Mouse (Mus musculus) heart, embryonic 11.5 days (tissue): ENCODE results near the gene Stat5a. TPM values are rescaled to one million over a fixed set of nuclear protein-coding genes. Genes with fewer than 3 reads are reported as not detected.

Source experiments
- ATAC-seq: fragments of 200-750 bp; cut with Nextera tagmentation; replicated peaks from 2 replicates; pipeline ENCODE4 v1.8.0; 2017; ENCODE audit warnings: moderate library complexity; ENCODE audit not compliant: insufficient number of reproducible peaks, low FRiP score, low TSS enrichment
- H3K27ac ChIP-seq: fragments of 300-500 bp; sonication (generic); 2 replicates; pipeline ENCODE4 v1.5.1; 2014; ENCODE audit warnings: mild to moderate bottlenecking, low read depth, low read length
- H3K27me3 ChIP-seq: fragments of 300-500 bp; sonication (generic); 2 replicates; pipeline ENCODE4 v1.6.1; 2014; ENCODE audit warnings: mild to moderate bottlenecking, low read length, mixed read lengths; ENCODE audit not compliant: control insufficient read depth, insufficient read depth
- H3K36me3 ChIP-seq: fragments of 300-500 bp; sonication (generic); 2 replicates; pipeline ENCODE4 v1.6.1; 2014; ENCODE audit warnings: mild to moderate bottlenecking, low read length, moderate library complexity, mixed read lengths; ENCODE audit not compliant: control insufficient read depth, insufficient read depth
- H3K4me1 ChIP-seq: fragments of 300-500 bp; sonication (generic); 2 replicates; pipeline ENCODE4 v1.6.1; 2014; ENCODE audit warnings: low read length; ENCODE audit not compliant: control insufficient read depth, insufficient read depth
- H3K4me2 ChIP-seq: fragments of 300-500 bp; sonication (generic); 2 replicates; pipeline ENCODE4 v1.6.1; 2014; ENCODE audit warnings: mild to moderate bottlenecking, moderate library complexity
- H3K4me3 ChIP-seq: fragments of 300-500 bp; sonication (generic); 2 replicates; pipeline ENCODE4 v1.5.1; 2014; ENCODE audit warnings: low read depth, low read length
- H3K9ac ChIP-seq: fragments of 300-500 bp; sonication (generic); 2 replicates; pipeline ENCODE4 v1.6.1; 2014; ENCODE audit warnings: mild to moderate bottlenecking, low read depth, low read length, moderate library complexity
- H3K9me3 ChIP-seq: fragments of 300-500 bp; sonication (generic); replicated peaks from 2 replicates; pipeline ENCODE4 v1.6.1; 2016; ENCODE audit warnings: low read length; ENCODE audit not compliant: control insufficient read depth
- WGBS: fragments of 180-500 bp; shearing (Covaris S2); extraction: QIAGEN DNeasy Blood & Tissue Kit; methylation state at CpG from one replicate; pipeline ENCODE4 v1.1.7; 2014; ENCODE audit not compliant: insufficient replicate concordance; 5-methylcytosine and 5-hydroxymethylcytosine counted together
- polyA plus RNA-seq: library from polyadenylated mRNA; unstranded; fragments of >200 nt; fragmentation: Nextera tagmentation; extraction: Ambion mirVana; gene quantifications from 2 replicates; pipeline ENCODE4 v1.2.1, GENCODE M21; 2014

The Stat5a gene
- polyA plus RNA-seq, 1 experiment from 2014 or later, result 5.6 TPM

GRCm38 (mm10) chr11:100875761-100876160 lies 16.6 kb downstream of the Stat5a start:
- Histone ChIP-seq H3K27me3 (no peaks in the 10 kb centered on the region), H3K4me1 (no peaks in the 10 kb centered on the region), H3K36me3 (no peaks in the 10 kb centered on the region), H3K4me3 (no peak overlapping the region), H3K4me2 (no peak overlapping the region), H3K9ac (no peak overlapping the region), H3K9me3 (no peaks in the 10 kb centered on the region), H3K27ac (no peak overlapping the region)
- ATAC-seq, result no peak
- 77% methylated on average over 3 of the region's 3 CpGs for WGBS

DNA sequence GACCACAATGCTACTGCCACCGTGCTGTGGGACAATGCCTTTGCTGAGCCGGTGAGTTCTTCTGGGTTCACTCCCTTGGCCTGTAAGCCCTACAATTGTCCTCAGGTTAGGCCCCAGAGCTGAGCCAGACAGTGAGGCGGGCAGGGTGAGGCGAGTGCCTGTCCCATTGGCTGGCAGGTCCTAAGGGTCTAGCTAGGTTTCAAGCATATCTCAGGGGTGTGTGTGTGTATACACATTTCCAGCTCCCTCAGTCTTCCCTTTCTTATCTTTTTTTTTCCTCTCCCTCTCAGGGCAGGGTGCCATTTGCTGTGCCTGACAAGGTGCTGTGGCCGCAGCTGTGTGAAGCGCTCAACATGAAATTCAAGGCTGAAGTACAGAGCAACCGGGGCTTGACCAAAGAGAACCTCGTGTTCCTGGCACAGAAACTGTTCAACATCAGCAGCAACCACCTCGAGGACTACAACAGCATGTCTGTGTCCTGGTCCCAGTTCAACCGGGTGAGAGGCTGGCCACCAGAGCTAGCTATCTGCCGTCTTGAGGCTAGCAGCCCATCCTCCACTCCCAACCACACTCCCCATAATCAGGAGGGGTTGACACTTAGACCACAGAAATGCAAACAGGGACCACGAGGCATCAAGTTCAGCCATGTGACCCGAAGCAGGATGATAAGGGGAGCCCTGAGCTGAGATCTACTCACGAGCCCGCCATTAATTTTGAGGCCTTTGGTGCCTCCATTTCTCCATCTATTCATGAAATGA lies 20.3 kb downstream of the Stat5a start:
- Histone ChIP-seq H3K9ac (no peak overlapping the region), H3K36me3 (no peaks in the 10 kb centered on the region), H3K9me3 (no peaks in the 10 kb centered on the region), H3K4me1 (no peaks in the 10 kb centered on the region), H3K27me3 (no peaks in the 10 kb centered on the region), H3K4me3 (no peak overlapping the region), H3K27ac (no peak overlapping the region), H3K4me2 (no peak overlapping the region)
- WGBS, result 67% methylated on average over 15 of the region's 15 CpGs
- peak; percentile 55; the same call in 1 of the 2 replicates for ATAC-seq

- Histone ChIP-seq H3K27ac (no peak overlapping the region), H3K27me3 (no peaks in the 10 kb centered on the region), H3K36me3 (no peaks in the 10 kb centered on the region), H3K4me1 (peaks cover 22% of the 10 kb centered on the region), H3K9ac (no peak overlapping the region), H3K4me3 (no peak overlapping the region), H3K4me2 (no peak overlapping the region), H3K9me3 (no peaks in the 10 kb centered on the region)
- WGBS, result 92% methylated on average over 10 of the region's 10 CpGs
- no peak for ATAC-seq
Observed at GRCm38 (mm10) chr11:100883640-100884039, 24.5 kb downstream of the Stat5a start.

DNA sequence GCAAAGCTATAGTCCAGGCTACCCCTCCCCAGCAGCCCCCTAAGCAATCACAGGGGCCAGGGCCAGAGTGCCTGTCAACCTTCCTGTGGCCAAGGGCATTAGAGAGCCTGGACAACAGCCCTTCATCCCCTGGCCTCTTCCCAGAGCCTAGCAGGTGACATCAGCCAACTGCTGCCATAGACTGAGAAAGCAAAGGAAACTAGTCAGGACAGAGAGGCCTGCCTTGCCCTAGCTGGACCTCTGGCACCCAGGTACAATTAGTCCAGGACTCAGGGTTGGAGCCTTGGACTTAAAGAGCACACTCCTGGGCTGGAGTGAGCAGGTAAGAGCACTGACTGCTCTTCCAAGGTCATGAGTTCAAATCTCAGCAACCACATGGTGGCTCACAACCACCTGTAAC lies 26.3 kb downstream of the Stat5a start:
- H3K36me3 ChIP-seq, result peaks cover 2% of the 10 kb centered on the region

DNA sequence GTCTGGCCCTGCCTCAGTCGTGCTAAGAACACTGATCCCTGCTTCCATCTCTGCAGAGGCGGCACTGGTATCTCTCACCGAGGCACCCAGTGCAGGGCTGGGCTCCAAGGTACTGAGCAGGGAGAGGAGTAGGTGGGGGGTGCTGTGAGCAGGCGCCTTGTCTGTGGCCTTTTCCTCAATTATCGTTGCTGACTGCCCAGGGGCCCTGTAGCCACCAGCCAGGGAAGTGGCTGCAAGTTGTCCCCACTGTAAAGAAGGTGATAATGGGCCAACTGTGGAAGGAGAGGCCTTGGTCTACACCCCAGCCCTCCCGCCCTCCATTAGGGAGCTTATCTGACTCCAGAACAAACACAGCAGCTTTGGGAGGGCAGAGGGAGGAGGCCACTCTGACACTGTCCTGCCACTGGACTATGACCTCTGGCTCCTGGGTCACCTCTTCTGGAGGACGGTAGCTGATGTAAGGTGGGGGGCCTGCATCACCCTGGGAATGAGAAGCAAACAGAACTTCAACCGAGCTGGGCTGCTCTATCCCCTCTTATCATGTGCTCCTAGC lies 27.1 kb downstream of the Stat5a start:
- Histone ChIP-seq H3K4me3 (no peak overlapping the region), H3K36me3 (peaks cover 2% of the 10 kb centered on the region), H3K4me1 (peaks cover 27% of the 10 kb centered on the region), H3K9me3 (no peaks in the 10 kb centered on the region), H3K27me3 (no peaks in the 10 kb centered on the region), H3K9ac (peak overlapping the region; percentile 39; the same call in 1 of the 2 replicates), H3K4me2 (peak overlapping the region; percentile 22; the same call in 1 of the 2 replicates), H3K27ac (peak overlapping the region; percentile 82)
- WGBS, result 18% methylated on average over 8 of the region's 8 CpGs
- ATAC-seq, result peak; percentile 91

More for the DNA sequence above, 26.3 kb downstream of the Stat5a start:
- Histone ChIP-seq H3K4me1 (peaks cover 22% of the 10 kb centered on the region), H3K9me3 (no peaks in the 10 kb centered on the region), H3K4me2 (no peak overlapping the region), H3K9ac (no peak overlapping the region), H3K27me3 (no peaks in the 10 kb centered on the region), H3K27ac (peak overlapping the region; percentile 82), H3K4me3 (no peak overlapping the region)
- ATAC-seq, result no peak

GRCm38 (mm10) chr11:100887236-100887635 lies 28.1 kb downstream of the Stat5a start:
- no peaks in the 10 kb centered on the region for H3K27me3 ChIP-seq
- peaks cover 2% of the 10 kb centered on the region for H3K36me3 ChIP-seq
- ATAC-seq, result no peak
- no peak overlapping the region for H3K4me2 ChIP-seq
- H3K4me3 ChIP-seq, result no peak overlapping the region
- WGBS, result 81% methylated on average over 4 of the region's 4 CpGs
- peaks cover 33% of the 10 kb centered on the region for H3K4me1 ChIP-seq
- H3K9ac ChIP-seq, result peak overlapping the region; percentile 49; the same call in 1 of the 2 replicates
- H3K9me3 ChIP-seq, result no peaks in the 10 kb centered on the region
- H3K27ac ChIP-seq, result peak overlapping the region; percentile 82

DNA sequence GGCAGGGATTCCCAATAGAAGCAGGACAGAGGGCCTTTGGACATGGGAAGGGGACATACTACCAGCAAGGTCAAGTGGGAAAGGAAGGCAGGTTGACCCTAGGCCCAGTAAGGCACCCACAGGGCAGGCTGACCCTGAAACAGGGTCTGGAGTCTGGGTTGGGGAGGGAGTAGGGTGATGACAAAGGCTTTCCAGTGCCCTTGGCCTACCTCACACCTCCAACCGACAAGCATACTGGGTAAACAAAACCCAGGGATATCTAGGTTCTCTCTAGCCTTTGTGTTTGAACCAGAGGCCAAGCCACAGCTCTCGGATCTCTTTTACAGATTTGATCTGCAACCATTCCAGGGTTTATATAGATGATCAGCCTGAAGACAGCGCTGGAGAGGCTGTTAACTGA lies 28.6 kb downstream of the Stat5a start:
- H3K4me3 ChIP-seq, result no peak overlapping the region
- peaks cover 2% of the 10 kb centered on the region for H3K36me3 ChIP-seq
- no peak for ATAC-seq
- H3K9me3 ChIP-seq, result no peaks in the 10 kb centered on the region
- WGBS, result 58% methylated on average over 3 of the region's 3 CpGs
- H3K4me1 ChIP-seq, result peaks cover 38% of the 10 kb centered on the region
- no peak overlapping the region for H3K27ac ChIP-seq
- H3K4me2 ChIP-seq, result no peak overlapping the region
- H3K27me3 ChIP-seq, result no peaks in the 10 kb centered on the region
- H3K9ac ChIP-seq, result no peak overlapping the region

DNA sequence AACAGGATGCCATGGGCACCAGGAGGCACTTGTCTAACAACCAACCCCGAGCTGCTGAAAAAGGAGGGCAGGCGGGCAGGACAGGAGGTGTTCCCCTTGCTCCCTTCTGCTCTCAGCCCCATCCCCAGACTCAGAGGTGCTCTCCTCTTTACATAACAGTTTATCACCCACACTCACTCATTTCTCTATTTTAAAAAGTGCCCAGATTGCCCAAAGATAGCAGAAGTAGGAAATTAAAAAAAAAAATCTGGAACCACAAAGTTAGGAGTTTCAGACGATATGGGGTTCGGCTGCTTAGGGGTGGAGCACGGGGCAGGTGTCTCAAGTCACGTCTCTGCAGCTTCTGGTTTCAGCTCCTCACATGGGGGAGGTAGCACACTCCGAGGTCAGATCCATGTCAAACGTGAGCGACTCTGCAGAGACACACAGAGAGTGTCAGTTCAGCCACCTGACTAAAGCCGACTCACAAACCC lies 29.2 kb downstream of the Stat5a start:
- no peak overlapping the region for H3K9ac ChIP-seq
- H3K9me3 ChIP-seq, result no peaks in the 10 kb centered on the region
- no peak overlapping the region for H3K4me2 ChIP-seq
- peaks cover 2% of the 10 kb centered on the region for H3K36me3 ChIP-seq
- no peak overlapping the region for H3K27ac ChIP-seq
- no peak for ATAC-seq
- peaks cover 40% of the 10 kb centered on the region for H3K4me1 ChIP-seq
- no peak overlapping the region for H3K4me3 ChIP-seq
- no peaks in the 10 kb centered on the region for H3K27me3 ChIP-seq
- 64% methylated on average over 10 of the region's 10 CpGs for WGBS
